Mouse (Mus musculus): ENCODE measurements around the gene Zbtb1. TPM values are rescaled to one million over a fixed set of nuclear protein-coding genes. Genes with fewer than 3 reads are reported as not detected.

The Zbtb1 gene
- polyA plus RNA-seq, 1 experiment = 0.30 TPM

GRCm38 (mm10) chr12:76336111-76336965 is 33.7 kb upstream of the Zbtb1 start:
- Histone ChIP-seq H3K36me3 (ENCODE audit: control insufficient read depth, insufficient read depth, low read length) (no peaks in the 10 kb centered on the region), H3K27me3 (ENCODE audit: control insufficient read depth, insufficient read depth, low read length) (no peaks in the 10 kb centered on the region), H3K4me1 (ENCODE audit: control insufficient read depth, insufficient read depth, low read length) (no peaks in the 10 kb centered on the region), H3K27ac (ENCODE audit: control insufficient read depth, insufficient read depth, low read depth, low read length) (no peak overlapping the region), H3K4me3 (ENCODE audit: control insufficient read depth, low read depth, low read length) (no peak overlapping the region)
- TF ChIP-seq CTCF (IDR thresholded peaks at IDR 0.05; ENCODE audit: control insufficient read depth, insufficient read depth, insufficient replicate concordance, low read depth, low read length) = no peak
- TF ChIP-seq POLR2A (IDR thresholded peaks at IDR 0.05; ENCODE audit: control insufficient read depth, low read depth, low read length) = no peak

GRCm38 (mm10) chr12:76341080-76341479 is 29.0 kb upstream of the Zbtb1 start:
- H3K4me3 ChIP-seq (ENCODE audit: control insufficient read depth, low read depth, low read length) = no peak overlapping the region
- no peak for TF ChIP-seq POLR2A (IDR thresholded peaks at IDR 0.05; ENCODE audit: control insufficient read depth, low read depth, low read length)
- TF ChIP-seq CTCF (IDR thresholded peaks at IDR 0.05; ENCODE audit: control insufficient read depth, insufficient read depth, insufficient replicate concordance, low read depth, low read length) = no peak

GRCm38 (mm10) chr12:76345759-76346455 is 24.2 kb upstream of the Zbtb1 start:
- TF ChIP-seq CTCF (IDR thresholded peaks at IDR 0.05; ENCODE audit: control insufficient read depth, insufficient read depth, insufficient replicate concordance, low read depth, low read length) (no peak), POLR2A (IDR thresholded peaks at IDR 0.05; ENCODE audit: control insufficient read depth, low read depth, low read length) (no peak)
- no peak overlapping the region for H3K27ac ChIP-seq (ENCODE audit: control insufficient read depth, insufficient read depth, low read depth, low read length)
- H3K27me3 ChIP-seq (ENCODE audit: control insufficient read depth, insufficient read depth, low read length) = no peaks in the 10 kb centered on the region
- peaks cover 2% of the 10 kb centered on the region; the same call in 1 of the 2 replicates for H3K4me1 ChIP-seq (ENCODE audit: control insufficient read depth, insufficient read depth, low read length)
- no peak overlapping the region for H3K4me3 ChIP-seq (ENCODE audit: control insufficient read depth, low read depth, low read length)
- no peaks in the 10 kb centered on the region for H3K36me3 ChIP-seq (ENCODE audit: control insufficient read depth, insufficient read depth, low read length)

More at GRCm38 (mm10) chr12:76341080-76341479, 29.0 kb upstream of the Zbtb1 start:
- Histone ChIP-seq H3K27ac (ENCODE audit: control insufficient read depth, insufficient read depth, low read depth, low read length) (no peak overlapping the region), H3K27me3 (ENCODE audit: control insufficient read depth, insufficient read depth, low read length) (no peaks in the 10 kb centered on the region), H3K36me3 (ENCODE audit: control insufficient read depth, insufficient read depth, low read length) (no peaks in the 10 kb centered on the region), H3K4me1 (ENCODE audit: control insufficient read depth, insufficient read depth, low read length) (peaks cover 2% of the 10 kb centered on the region; the same call in 1 of the 2 replicates)

- peaks cover 2% of the 10 kb centered on the region; the same call in 1 of the 2 replicates for H3K4me1 ChIP-seq (ENCODE audit: control insufficient read depth, insufficient read depth, low read length)
- no peak overlapping the region for H3K4me3 ChIP-seq (ENCODE audit: control insufficient read depth, low read depth, low read length)
- no peak for TF ChIP-seq POLR2A (IDR thresholded peaks at IDR 0.05; ENCODE audit: control insufficient read depth, low read depth, low read length)
- no peaks in the 10 kb centered on the region for H3K36me3 ChIP-seq (ENCODE audit: control insufficient read depth, insufficient read depth, low read length)
- H3K27me3 ChIP-seq (ENCODE audit: control insufficient read depth, insufficient read depth, low read length) = no peaks in the 10 kb centered on the region
- no peak overlapping the region for H3K27ac ChIP-seq (ENCODE audit: control insufficient read depth, insufficient read depth, low read depth, low read length)
Observed at GRCm38 (mm10) chr12:76349680-76350220, 20.3 kb upstream of the Zbtb1 start.

- Histone ChIP-seq H3K4me3 (ENCODE audit: control insufficient read depth, low read depth, low read length) (no peak overlapping the region), H3K27me3 (ENCODE audit: control insufficient read depth, insufficient read depth, low read length) (no peaks in the 10 kb centered on the region), H3K4me1 (ENCODE audit: control insufficient read depth, insufficient read depth, low read length) (no peaks in the 10 kb centered on the region), H3K36me3 (ENCODE audit: control insufficient read depth, insufficient read depth, low read length) (no peaks in the 10 kb centered on the region), H3K27ac (ENCODE audit: control insufficient read depth, insufficient read depth, low read depth, low read length) (no peak overlapping the region)
- TF ChIP-seq POLR2A (IDR thresholded peaks at IDR 0.05; ENCODE audit: control insufficient read depth, low read depth, low read length) = no peak
- no peak for TF ChIP-seq CTCF (IDR thresholded peaks at IDR 0.05; ENCODE audit: control insufficient read depth, insufficient read depth, insufficient replicate concordance, low read depth, low read length)
Observed at GRCm38 (mm10) chr12:76360868-76361267, 9.2 kb upstream of the Zbtb1 start.

GRCm38 (mm10) chr12:76361405-76362302 is 8.4 kb upstream of the Zbtb1 start:
- TF ChIP-seq POLR2A (IDR thresholded peaks at IDR 0.05; ENCODE audit: control insufficient read depth, low read depth, low read length) = no peak
- no peak for TF ChIP-seq CTCF (IDR thresholded peaks at IDR 0.05; ENCODE audit: control insufficient read depth, insufficient read depth, insufficient replicate concordance, low read depth, low read length)
- Histone ChIP-seq H3K36me3 (ENCODE audit: control insufficient read depth, insufficient read depth, low read length) (no peaks in the 10 kb centered on the region), H3K4me3 (ENCODE audit: control insufficient read depth, low read depth, low read length) (no peak overlapping the region), H3K4me1 (ENCODE audit: control insufficient read depth, insufficient read depth, low read length) (no peaks in the 10 kb centered on the region), H3K27me3 (ENCODE audit: control insufficient read depth, insufficient read depth, low read length) (no peaks in the 10 kb centered on the region), H3K27ac (ENCODE audit: control insufficient read depth, insufficient read depth, low read depth, low read length) (no peak overlapping the region)
